Mouse (Mus musculus): ENCODE data around the gene Dcdc2c. TPM values are rescaled to one million over a fixed set of nuclear protein-coding genes. Genes with fewer than 3 reads are reported as not detected.

The Dcdc2c gene
- polyA plus RNA-seq, 1 experiment from 2014 or later, result not detected

DNA sequence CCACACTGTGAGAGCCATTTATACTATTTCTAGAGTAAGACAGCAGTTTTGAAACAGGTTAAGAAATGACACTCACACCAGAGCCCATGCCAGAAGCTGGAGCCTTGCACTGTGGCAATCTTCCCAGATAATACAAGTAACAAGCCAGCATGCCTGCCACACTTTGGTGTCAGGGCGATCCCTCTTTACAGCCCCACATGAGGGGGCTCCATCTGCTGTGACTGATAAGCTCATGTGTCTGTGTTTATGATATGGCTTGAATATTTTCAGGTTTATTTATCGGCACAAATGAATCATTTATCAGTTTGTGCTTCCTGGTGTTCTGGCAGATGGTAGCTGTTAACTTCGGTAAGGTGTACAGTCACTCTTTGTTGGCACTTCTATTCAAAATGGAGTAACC lies 25.9 kb upstream of the Dcdc2c start:
- Histone ChIP-seq H3K9ac (no peak overlapping the region), H3K4me3 (no peak overlapping the region), H3K27me3 (replicated peaks) (no peaks in the 10 kb centered on the region), H3K9me3 (replicated peaks) (peaks cover 7% of the 10 kb centered on the region; the same call in 1 of the 2 replicates), H3K27ac (ENCODE audit: poor library complexity, severe bottlenecking) (no peak overlapping the region), H3K36me3 (no peaks in the 10 kb centered on the region), H3K4me2 (no peak overlapping the region), H3K4me1 (replicated peaks) (no peaks in the 10 kb centered on the region)
- WGBS, result 79% methylated on average over 3 of the region's 3 CpGs
- no peak for ATAC-seq (ENCODE audit: insufficient number of reproducible peaks, low FRiP score)

DNA sequence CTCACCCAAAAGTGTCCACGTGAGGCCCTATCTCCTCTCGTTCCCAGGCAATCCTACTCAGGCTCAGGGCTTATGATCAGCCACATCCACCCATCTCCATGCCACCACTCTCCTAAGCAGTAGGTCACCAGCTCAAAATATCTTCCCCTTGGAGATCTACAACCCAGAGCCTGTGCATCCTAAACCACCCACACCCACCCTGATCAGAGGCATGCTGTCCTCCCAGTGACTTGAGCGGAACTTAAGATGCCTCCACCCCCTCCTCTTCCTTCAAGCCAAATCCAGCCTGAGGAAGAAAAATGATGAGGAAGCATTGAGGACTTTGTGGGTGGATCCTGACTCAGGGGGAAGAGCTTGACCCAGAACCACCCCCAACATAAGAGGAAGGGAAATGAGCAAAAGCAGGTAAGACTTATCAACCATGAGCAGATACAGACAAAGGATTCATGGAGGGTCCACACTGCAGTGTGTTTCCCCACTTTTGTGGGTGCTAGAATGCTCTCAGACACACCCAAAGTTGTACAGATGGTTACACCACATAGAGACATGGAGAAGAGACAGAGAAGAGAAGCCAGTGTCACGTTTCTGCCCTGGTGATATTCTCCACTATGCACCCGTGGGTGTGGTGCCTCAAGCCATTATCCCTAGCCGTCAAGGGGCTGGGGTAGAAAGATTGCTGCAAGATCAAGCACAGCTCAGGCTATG lies 23.3 kb upstream of the Dcdc2c start:
- no peak for ATAC-seq (ENCODE audit: insufficient number of reproducible peaks, low FRiP score)
- 60% methylated on average over 6 of the region's 6 CpGs for WGBS
- Histone ChIP-seq H3K9ac (no peak overlapping the region), H3K27ac (ENCODE audit: poor library complexity, severe bottlenecking) (no peak overlapping the region), H3K4me3 (no peak overlapping the region), H3K27me3 (replicated peaks) (no peaks in the 10 kb centered on the region), H3K4me1 (replicated peaks) (no peaks in the 10 kb centered on the region), H3K4me2 (no peak overlapping the region), H3K9me3 (replicated peaks) (peaks cover 7% of the 10 kb centered on the region; the same call in 1 of the 2 replicates), H3K36me3 (no peaks in the 10 kb centered on the region)

DNA sequence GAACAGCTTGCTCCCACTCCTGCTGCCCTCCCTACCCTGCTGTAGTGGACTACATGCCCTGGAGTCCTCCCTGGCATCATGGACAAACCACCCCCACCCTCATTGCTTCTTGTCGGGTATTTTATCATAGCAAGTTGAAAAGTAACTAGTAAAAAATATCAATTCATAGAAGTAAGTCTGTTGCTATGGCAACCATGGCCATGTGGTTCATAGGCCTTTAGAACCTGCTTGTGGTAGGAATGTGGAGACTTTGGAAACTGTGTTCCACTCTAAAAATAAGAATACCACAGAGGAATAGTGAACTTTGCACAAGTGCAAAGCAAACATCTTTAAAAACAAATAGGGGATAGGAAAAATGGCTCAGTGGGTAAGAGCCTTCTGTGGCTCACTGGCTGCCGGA lies 20.0 kb upstream of the Dcdc2c start:
- no peaks in the 10 kb centered on the region for H3K36me3 ChIP-seq
- H3K4me2 ChIP-seq, result no peak overlapping the region
- H3K4me3 ChIP-seq, result no peak overlapping the region
- WGBS, result 83% methylated on average over 2 of the region's 2 CpGs
- peaks cover 7% of the 10 kb centered on the region; the same call in 1 of the 2 replicates for H3K9me3 ChIP-seq (replicated peaks)
- no peaks in the 10 kb centered on the region for H3K4me1 ChIP-seq (replicated peaks)
- H3K27ac ChIP-seq (ENCODE audit: poor library complexity, severe bottlenecking), result no peak overlapping the region
- no peaks in the 10 kb centered on the region for H3K27me3 ChIP-seq (replicated peaks)
- ATAC-seq (ENCODE audit: insufficient number of reproducible peaks, low FRiP score), result no peak
- H3K9ac ChIP-seq, result no peak overlapping the region

DNA sequence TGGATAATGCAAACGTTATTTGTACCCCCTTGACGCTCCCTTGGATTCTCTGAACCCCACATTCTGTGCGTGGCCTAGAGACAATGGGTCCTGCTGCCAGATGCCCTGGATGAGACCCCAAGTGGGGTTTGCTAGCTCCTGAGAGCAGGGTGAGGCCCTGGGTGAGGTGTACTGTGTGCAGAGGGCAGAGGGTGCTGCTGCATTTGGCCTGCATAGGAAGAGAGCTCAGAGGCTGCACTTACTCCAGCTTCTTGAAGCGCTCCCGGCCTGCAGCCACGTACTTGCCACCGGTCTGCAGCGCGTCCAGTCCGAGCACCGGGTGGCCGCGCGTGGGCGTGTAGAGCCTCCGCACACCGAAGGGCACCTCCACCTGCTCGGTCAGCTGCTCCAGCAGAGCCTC lies 424 bp downstream of the Dcdc2c start:
- Histone ChIP-seq H3K27me3 (replicated peaks) (peaks cover 14% of the 10 kb centered on the region; the same call in 1 of the 2 replicates), H3K4me3 (0 out of 2 replicates have a peak overlapping the region, but pooled peaks have one; percentile 7), H3K27ac (ENCODE audit: poor library complexity, severe bottlenecking) (no peak overlapping the region), H3K4me1 (replicated peaks) (peaks cover 6% of the 10 kb centered on the region), H3K4me2 (peak overlapping the region; percentile 58), H3K9ac (no peak overlapping the region), H3K9me3 (replicated peaks) (0 out of 2 replicates have a peak, but pooled peaks cover 3% of the 10 kb centered on the region), H3K36me3 (no peaks in the 10 kb centered on the region)
- ATAC-seq (ENCODE audit: insufficient number of reproducible peaks, low FRiP score), result no peak
- 43% methylated on average over 18 of the region's 18 CpGs for WGBS

DNA sequence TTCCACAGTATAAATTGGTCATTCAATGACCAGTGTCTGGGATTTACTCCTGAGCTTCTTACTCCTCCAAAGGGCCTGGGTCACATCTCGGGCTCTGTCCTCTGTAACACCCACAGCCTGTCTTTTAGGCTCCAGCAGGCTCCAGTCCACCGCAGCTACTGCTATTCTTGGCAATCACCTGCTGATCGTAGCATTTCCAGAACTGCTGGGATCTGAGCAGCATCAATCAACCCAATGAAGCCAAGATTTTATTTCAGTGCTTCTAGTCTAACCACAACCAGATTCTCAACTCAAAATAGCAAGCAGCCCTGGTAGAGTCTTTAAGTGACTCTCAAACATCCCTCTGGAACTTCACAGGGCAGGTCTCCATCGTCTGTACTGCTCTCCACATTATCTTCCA lies 3.3 kb downstream of the Dcdc2c start:
- peaks cover 14% of the 10 kb centered on the region; the same call in 1 of the 2 replicates for H3K27me3 ChIP-seq (replicated peaks)
- no peak overlapping the region for H3K27ac ChIP-seq (ENCODE audit: poor library complexity, severe bottlenecking)
- H3K4me1 ChIP-seq (replicated peaks), result peaks cover 6% of the 10 kb centered on the region
- H3K9me3 ChIP-seq (replicated peaks), result 0 out of 2 replicates have a peak, but pooled peaks cover 3% of the 10 kb centered on the region
- ATAC-seq (ENCODE audit: insufficient number of reproducible peaks, low FRiP score), result no peak
- H3K9ac ChIP-seq, result no peak overlapping the region
- H3K4me3 ChIP-seq, result no peak overlapping the region
- no peak overlapping the region for H3K4me2 ChIP-seq
- H3K36me3 ChIP-seq, result no peaks in the 10 kb centered on the region
- 24% methylated on average over 4 of the region's 4 CpGs for WGBS

DNA sequence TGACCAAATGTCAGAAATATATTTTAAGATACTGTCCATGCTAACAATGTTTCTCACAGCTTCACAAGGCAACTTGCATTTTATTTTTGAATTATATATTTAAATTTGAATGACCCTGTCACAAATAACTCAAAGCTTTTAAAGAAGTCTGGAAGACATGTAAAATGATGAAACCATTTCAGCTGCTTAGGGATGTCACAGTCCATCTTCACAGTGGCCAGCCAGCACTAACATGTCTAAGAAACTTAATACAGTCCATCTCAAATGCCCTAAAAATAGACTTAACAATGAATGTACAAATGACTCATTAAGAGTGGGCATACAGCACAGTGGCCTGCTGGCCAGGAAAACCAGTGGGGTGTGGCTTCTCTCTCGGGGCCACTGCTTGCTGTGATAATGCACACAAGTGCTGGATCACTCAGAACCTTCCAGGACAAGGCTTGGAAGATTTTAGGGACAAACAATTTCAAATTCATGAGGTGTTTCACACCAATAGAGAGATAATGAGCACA lies 37.9 kb downstream of the Dcdc2c start:
- no peaks in the 10 kb centered on the region for H3K36me3 ChIP-seq
- ATAC-seq (ENCODE audit: insufficient number of reproducible peaks, low FRiP score), result no peak
- peaks cover 5% of the 10 kb centered on the region; the same call in 1 of the 2 replicates for H3K4me1 ChIP-seq (replicated peaks)
- 24% methylated on average over 1 of the region's 1 CpGs for WGBS
- no peak overlapping the region for H3K4me2 ChIP-seq
- H3K27me3 ChIP-seq (replicated peaks), result no peaks in the 10 kb centered on the region
- peaks cover 5% of the 10 kb centered on the region for H3K9me3 ChIP-seq (replicated peaks)
- no peak overlapping the region for H3K27ac ChIP-seq (ENCODE audit: poor library complexity, severe bottlenecking)
- H3K4me3 ChIP-seq, result no peak overlapping the region
- no peak overlapping the region for H3K9ac ChIP-seq

DNA sequence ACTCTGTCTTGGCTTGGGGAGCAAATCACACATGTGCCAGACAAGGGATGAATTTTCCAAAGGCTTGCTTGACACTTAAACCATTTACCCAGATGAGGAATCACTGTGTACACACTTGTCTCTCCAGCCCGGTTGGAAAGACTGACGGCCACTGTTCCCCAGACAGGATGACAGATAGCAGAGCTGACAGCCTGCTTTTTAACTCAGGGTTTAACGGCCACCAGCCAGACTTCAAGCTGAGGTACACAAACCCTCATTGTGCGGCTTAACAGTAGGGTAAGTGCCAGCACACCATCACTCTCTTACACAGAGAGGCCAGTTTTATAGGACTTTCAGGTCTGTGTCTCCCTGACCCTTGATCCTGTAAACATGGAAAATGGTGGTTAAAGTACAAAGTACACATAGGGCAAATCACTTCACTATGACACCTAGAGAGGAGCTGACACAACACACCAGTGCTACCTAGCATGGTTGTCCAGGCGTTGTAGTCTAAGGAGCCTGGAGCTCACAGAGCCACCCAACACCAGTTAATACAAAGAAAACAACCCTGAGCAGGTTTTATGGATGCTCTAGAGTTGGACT lies 42.4 kb downstream of the Dcdc2c start:
- no peak overlapping the region for H3K9ac ChIP-seq
- H3K9me3 ChIP-seq (replicated peaks), result peaks cover 5% of the 10 kb centered on the region
- no peak overlapping the region for H3K27ac ChIP-seq (ENCODE audit: poor library complexity, severe bottlenecking)
- no peaks in the 10 kb centered on the region for H3K36me3 ChIP-seq
- no peak overlapping the region for H3K4me2 ChIP-seq
- 33% methylated on average over 5 of the region's 5 CpGs for WGBS
- H3K27me3 ChIP-seq (replicated peaks), result no peaks in the 10 kb centered on the region
- ATAC-seq (ENCODE audit: insufficient number of reproducible peaks, low FRiP score), result no peak
- peaks cover 5% of the 10 kb centered on the region; the same call in 1 of the 2 replicates for H3K4me1 ChIP-seq (replicated peaks)
- no peak overlapping the region for H3K4me3 ChIP-seq

DNA sequence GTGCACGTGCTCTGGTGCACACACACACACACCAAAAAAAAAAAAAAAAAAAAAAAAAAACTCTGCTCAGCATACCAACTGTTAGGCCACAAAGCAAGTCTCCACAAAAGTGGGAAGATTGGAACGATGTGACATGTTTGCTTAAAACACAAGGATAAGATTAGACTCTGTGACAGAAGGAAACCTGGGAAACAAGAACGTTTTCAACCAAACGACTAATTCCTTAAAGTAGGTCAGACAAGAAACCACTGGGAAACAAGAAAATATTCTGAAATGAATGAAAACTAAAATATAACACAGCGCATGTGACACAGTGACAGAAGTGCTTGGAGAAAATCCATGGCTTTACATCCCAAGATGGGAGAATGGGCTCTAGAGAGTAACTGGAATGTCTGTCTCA lies 57.9 kb downstream of the Dcdc2c start:
- Histone ChIP-seq H3K4me3 (no peak overlapping the region), H3K9ac (no peak overlapping the region), H3K4me2 (no peak overlapping the region), H3K36me3 (no peaks in the 10 kb centered on the region), H3K27me3 (replicated peaks) (no peaks in the 10 kb centered on the region), H3K4me1 (replicated peaks) (no peaks in the 10 kb centered on the region), H3K9me3 (replicated peaks) (no peaks in the 10 kb centered on the region), H3K27ac (ENCODE audit: poor library complexity, severe bottlenecking) (no peak overlapping the region)
- WGBS, result 61% methylated on average over 5 of the region's 5 CpGs
- no peak for ATAC-seq (ENCODE audit: insufficient number of reproducible peaks, low FRiP score)

DNA sequence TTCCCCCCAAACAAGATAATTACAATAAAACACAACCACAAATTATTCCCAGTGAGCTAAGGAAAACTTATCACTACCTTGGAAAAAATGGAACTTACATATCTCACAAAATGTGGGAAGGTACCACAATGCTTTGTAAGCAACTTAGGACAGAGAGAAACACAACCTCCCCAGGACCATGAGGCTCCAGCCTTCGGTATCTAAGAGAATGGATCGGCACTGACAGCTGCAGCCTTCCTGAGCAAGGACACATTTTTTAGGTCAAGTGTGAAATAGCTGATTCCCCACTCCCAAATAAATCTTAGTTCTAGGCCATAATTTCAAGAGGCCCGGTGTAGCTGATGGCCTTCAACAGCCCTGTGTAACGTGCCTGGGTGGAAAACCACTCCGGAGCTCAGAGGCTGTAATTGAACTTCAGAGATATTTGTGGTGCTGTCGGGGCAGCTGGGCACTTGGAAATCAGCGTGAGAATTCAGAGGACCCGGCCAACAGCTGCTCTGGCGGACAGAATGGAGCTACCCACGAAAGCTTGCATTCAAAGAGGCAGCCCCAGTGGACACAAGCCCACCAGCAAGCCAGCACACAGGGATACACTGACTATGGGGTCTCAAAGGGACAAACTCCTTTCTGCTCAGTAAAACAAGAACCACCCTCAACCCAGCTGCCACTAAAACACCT lies 69.6 kb downstream of the Dcdc2c start:
- H3K4me1 ChIP-seq (replicated peaks), result no peaks in the 10 kb centered on the region
- ATAC-seq (ENCODE audit: insufficient number of reproducible peaks, low FRiP score), result no peak
- 68% methylated on average over 10 of the region's 10 CpGs for WGBS
- H3K4me2 ChIP-seq, result no peak overlapping the region
- H3K36me3 ChIP-seq, result no peaks in the 10 kb centered on the region
- H3K4me3 ChIP-seq, result no peak overlapping the region
- no peaks in the 10 kb centered on the region for H3K9me3 ChIP-seq (replicated peaks)
- no peak overlapping the region for H3K27ac ChIP-seq (ENCODE audit: poor library complexity, severe bottlenecking)
- H3K9ac ChIP-seq, result no peak overlapping the region
- H3K27me3 ChIP-seq (replicated peaks), result no peaks in the 10 kb centered on the region

DNA sequence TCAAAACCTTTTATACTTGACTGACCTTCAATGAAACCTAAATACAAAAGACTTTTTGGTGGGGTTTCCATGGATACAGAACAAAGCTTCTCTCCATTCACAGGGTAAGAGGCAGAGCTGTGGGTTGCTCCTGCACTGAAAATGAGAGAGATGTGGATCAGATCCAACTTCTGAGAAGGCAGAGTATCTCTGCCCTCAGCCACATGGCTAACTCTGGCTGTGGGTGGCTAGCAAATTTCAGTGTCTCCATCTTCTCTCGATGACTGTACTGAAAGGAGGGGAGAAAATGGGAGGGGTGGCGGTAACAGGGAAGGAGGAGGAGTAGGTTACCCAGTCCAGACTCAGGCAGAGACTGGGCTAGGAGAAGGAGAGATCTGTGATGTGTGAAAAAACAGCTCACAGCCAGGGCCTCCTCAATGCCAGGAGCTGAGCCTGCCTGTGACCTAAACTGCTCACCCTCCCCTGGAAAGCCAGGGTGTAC lies 91.2 kb downstream of the Dcdc2c start:
- 58% methylated on average over 2 of the region's 2 CpGs for WGBS
- Histone ChIP-seq H3K4me2 (no peak overlapping the region), H3K27me3 (replicated peaks) (no peaks in the 10 kb centered on the region), H3K4me3 (no peak overlapping the region), H3K4me1 (replicated peaks) (no peaks in the 10 kb centered on the region), H3K36me3 (no peaks in the 10 kb centered on the region), H3K27ac (ENCODE audit: poor library complexity, severe bottlenecking) (no peak overlapping the region), H3K9ac (no peak overlapping the region), H3K9me3 (replicated peaks) (0 out of 2 replicates have a peak, but pooled peaks cover 3% of the 10 kb centered on the region)
- no peak for ATAC-seq (ENCODE audit: insufficient number of reproducible peaks, low FRiP score)

DNA sequence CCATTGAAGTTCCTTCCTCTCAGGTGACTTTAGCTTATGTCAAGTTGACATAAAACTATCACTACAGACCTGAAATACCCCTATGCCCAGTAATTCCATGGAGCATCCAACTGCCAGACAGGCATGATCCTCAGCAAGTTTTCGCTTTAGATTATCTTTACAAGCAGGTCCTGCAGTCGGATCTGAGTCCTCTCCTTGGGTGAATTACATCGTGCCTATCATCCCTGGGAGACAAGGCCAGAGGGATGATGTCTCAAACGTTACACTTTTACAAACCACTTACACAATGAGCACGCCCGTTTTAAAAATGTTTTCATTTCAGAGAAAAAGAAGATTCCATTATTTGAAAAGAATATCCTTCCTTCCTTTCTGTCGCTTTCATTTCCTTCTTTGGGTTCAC lies 91.7 kb downstream of the Dcdc2c start:
- H3K9ac ChIP-seq, result no peak overlapping the region
- H3K27me3 ChIP-seq (replicated peaks), result no peaks in the 10 kb centered on the region
- WGBS, result 73% methylated on average over 7 of the region's 7 CpGs
- H3K4me3 ChIP-seq, result no peak overlapping the region
- H3K9me3 ChIP-seq (replicated peaks), result 0 out of 2 replicates have a peak, but pooled peaks cover 3% of the 10 kb centered on the region
- H3K4me1 ChIP-seq (replicated peaks), result no peaks in the 10 kb centered on the region
- no peaks in the 10 kb centered on the region for H3K36me3 ChIP-seq
- H3K4me2 ChIP-seq, result no peak overlapping the region
- ATAC-seq (ENCODE audit: insufficient number of reproducible peaks, low FRiP score), result no peak
- H3K27ac ChIP-seq (ENCODE audit: poor library complexity, severe bottlenecking), result no peak overlapping the region

Data from heart, embryonic 12.5 days (tissue).